Mouse (Mus musculus): ENCODE measurements around the gene Calr4.

- TF ChIP-seq CTCF (IDR thresholded peaks at IDR 0.05; ENCODE audit: extremely low read depth, insufficient read depth, low read length) (no peak), POLR2A (IDR thresholded peaks at IDR 0.05; ENCODE audit: extremely low read depth, insufficient read depth, low read length) (no peak)
These were observed 27.8 kb downstream of the Calr4 start for GRCm38 (mm10) chr4:109262068-109262467.

Measured in cortical plate, adult 2 months (tissue).